Mouse (Mus musculus) adipocyte (in vitro differentiated cells): ENCODE measurements around the gene Gm28308.
A peak's percentile ranks its signal among the peaks of the same experiment; 100 is the strongest.

Source experiments
- DNase-seq: peaks from one replicate; pipeline ENCODE4 v3.0.0-alpha.2; 2016; ENCODE audit warnings: low spot score

Gm28308 gene

DNA sequence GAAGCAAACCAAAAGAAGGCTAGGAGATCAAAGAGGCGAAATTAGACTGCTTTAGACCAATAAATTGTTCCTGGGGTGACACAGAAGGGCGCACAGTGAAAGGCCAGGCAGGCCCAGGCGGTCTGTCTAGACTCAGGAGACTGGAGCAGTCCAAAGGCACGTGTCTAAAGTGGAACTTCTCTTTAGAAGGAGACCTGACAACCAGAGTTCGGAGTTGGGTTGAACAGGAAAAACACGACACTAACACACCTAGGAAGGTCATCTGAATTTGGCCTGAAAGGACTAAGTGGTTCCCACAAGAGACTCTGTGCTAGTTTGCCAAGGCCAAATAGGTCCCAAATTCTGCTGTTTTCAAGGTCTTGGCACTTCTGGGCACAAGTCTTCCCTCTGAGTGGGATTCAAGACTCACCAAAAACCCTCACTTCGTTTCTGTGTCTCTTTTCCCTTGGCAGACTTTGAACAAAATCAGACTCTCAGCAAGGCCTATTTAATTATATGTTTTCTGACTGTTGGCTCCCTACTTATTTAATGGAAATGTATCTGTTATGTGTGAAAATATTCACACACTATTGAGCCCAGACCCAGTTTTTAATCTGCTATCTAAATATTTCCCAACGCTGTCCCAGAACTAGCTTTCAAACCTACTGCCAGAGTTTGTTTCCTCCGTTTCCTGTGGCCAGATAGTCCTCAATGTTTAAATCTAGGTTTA, 6.2 kb upstream of the Gm28308 start:
- DNase-seq = no peak

DNA sequence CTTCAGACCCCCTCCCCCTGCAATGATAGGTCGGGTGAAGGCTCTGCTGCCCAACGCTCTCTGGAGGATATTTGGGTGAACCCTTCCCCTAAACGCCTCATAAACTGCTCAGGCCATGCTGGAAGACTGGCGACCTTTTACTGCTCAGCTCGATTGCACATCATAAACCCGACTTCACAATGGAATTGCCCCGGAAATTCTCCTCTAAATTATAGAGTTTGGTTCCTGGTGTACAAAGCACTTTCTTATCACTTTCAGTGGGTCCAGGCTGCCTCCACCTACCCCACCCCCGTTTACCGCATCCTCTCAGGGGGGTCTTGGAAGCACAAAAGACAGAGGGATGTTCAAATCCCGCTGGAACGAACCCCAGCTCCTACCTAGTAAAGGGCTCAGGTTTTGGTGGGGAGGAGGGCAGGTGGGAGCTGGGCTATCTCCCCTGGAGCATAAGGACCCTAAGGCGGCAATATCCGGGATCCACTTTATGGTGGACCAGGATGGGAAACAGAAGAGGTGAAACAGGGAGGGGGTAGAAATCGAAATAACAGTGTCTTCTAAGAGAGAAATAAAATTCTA, 5.6 kb upstream of the Gm28308 start:
- no peak for DNase-seq

DNA sequence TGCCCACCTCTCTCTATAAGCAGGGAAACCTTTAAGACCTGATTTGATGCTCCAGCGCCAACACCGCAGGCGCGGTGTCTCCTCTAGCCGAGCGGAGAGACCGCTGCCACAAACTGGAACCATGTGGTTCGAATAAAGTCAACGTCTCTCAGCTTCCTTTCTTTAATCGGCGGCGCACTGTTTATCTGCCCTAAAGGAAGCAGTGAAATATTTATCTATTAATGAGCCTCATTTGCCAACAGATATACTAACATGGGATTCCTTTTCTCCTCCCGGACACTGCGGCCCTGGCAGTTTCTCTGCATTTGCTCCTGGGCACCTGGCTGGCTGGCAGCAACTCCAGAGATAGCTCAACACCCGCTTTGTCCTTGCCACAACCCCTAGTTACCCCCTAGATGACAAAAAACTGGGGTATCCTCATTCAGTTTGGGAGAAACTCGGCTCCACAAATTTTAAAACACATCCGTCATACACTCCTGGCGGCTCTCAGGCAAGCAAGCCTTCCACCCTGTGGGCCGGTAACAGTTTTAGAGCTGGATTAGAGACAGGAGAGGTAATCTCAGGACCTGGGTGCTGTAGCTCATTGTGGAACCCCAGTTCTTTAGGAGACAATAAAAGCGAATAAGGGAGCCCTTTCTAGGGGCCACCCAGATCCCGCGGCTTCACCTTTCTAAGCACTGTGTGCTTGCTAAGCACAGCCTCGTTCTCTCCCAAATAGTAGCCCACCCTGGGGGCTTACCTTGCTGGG, 4.9 kb upstream of the Gm28308 start:
- no peak for DNase-seq

DNA sequence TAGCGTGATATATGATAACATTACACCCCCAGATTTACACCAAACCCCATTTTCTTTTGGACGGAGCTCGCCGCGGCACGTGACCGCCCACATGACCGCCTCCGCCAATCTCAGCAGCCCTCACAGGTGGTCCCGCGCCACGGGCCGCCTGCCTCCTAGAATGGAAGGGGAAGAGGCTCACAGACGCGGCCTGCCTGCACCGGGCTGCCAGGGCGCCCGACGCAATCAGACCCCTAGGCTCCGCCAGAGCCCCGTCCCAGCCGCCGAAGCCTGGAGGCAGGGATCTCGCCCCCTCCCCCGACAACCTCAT, 4.3 kb upstream of the Gm28308 start:
- DNase-seq = peak; percentile 78

DNA sequence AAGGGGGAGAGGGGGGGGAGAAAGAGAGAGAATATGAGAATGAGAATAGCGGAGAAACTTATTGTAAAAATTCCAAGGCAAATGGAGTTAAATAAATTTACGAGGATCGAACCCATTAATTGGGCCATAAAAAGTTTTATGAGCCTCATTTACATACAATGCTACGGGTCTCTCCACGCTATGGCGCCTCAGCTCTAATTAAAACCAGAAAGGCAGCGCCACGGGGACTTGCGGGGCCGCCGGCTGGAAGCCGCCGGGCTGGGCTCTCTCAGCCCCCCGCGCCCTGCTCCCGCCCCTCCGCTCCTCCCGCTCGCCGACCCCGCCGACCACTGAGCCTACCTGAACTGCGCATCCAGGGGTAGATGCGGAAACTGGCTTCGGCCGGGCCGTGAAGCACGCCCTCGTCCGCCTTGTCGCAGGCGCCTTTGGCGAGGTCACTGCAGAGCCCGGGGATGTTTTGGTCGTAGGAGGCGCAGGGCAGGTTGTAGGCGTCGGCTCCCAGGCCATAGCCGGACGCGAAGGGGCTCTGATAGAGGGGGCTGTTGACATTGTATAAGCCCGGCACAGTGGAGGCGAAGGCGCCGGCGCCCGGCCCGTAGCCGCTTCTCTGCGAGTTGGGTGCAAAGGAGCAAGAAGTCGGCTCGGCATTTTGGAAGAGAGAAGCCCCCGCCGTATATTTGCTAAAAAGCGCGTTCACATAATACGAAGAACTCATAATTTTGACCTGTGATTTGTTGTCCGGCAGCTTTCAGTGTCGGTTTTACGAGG, 3.7 kb upstream of the Gm28308 start:
- no peak for DNase-seq

DNA sequence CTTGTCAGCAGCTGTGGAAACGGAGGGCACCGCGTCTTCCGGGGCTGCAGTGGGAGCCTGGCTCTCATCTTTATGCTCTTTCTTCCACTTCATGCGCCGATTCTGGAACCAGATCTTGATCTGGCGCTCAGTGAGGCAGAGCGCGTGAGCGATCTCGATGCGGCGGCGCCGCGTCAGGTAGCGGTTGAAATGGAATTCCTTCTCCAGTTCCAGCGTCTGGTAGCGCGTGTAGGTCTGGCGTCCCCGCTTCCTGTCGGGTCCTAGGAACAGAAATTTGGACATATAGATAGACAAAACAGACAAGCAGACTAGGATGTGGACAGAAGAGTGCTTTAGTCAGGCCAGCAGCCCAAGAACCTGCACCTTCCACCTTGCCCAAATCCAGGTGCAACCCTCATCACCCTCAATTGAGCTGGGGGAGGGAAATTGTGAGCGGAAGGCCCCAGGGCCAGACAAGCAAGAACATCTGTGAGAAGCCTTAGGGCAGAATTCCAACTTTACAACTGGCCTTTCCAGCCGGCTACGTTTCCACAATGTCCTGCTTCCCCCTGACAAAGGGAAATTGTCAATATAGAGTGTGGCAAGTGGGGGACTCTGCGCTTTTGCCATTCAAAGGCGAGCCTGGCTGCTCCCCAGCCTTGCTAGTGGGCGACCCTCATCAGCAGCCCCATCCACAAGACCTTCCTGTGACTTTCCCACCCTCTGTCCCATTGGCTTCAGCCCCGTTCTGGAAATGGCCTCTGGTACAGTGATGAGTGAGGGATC, 2.8 kb upstream of the Gm28308 start:
- DNase-seq = no peak

DNA sequence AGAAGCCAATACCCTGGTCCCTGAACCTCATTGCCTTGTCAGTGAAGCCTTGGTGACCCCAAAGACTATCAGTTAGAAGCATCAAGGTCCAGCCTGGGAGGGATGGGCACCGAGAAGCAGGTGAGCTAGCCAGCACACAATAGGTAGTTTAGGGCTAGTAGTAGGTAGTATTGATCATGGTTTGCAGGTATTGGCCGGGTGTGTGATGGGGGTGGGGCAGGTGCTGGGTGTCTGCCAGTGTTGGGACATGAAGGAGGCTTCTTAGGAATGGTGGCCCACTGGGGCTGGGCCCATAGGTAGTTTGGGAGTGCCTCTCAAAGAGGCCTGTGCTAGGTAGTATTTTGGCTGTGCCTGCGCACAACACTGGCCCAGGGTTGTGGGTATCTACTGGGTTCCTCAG, 1.9 kb upstream of the Gm28308 start:
- no peak for DNase-seq

DNA sequence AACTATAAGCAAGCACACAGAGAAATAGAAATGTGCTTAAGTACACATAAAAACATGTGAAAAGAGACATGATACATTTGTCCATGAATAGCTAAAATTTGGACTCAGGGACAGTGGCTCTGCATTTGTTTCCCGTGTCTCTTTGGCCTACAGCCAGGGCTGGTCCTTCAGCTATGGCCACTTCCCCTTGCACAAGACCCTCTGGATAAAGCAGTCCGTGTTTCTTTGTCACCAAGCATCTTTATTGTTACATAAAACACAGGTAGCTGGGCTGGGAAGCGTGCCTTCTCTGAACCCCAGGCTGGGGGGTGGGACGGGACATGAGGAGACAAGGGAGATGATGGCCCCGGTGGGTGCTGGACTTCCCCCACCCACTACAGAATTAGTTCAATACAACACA, 1.1 kb upstream of the Gm28308 start:
- DNase-seq = peak; percentile 40

DNA sequence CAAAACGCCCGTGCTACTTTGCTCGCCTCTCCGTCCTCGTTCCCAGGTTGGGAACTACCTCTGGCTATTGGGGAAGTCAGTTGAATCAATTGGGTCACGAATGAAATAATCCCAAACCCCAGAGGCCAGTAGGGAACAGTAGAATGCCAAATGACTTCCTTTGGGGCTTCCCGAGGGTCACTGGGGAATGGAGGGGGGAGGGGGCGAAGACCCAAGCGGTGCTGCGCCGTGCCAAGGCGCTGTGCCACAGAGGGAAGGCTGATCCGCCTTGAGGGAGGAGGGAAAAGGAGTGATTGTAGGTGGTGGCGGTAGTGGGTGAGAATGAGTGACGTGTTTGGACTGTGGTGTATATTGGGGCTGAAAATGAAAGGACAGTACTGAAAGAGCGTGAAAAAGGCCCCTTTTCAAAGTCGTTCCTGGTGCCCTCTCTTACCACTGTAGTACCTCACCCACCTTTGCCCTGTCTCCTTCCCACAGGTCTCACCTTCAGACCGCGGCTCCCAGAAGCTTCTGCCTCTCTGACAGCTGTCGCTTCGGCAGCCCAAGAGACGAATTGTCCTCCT, 502 bp downstream of the Gm28308 start:
- peak; percentile 87 for DNase-seq

DNA sequence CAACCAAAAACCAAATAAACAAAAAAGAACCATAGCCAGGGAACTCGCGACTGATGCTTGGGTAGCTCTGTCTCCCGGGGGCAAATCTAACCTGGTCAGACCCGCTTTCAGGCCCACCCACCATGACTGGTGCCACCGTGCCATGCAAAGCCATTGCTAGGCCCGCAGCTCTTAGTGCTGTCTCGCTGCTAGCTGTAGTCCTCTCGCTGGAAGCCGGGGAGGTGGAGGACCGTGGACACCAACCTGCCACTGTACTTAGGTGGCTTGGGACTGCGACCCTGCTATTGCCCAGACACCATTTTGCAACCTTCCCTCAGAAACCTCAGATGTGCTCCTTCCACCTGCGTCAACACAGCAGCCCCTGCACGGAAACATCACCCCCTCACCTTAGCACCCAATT, 1.2 kb downstream of the Gm28308 start:
- peak; percentile 52 for DNase-seq

DNA sequence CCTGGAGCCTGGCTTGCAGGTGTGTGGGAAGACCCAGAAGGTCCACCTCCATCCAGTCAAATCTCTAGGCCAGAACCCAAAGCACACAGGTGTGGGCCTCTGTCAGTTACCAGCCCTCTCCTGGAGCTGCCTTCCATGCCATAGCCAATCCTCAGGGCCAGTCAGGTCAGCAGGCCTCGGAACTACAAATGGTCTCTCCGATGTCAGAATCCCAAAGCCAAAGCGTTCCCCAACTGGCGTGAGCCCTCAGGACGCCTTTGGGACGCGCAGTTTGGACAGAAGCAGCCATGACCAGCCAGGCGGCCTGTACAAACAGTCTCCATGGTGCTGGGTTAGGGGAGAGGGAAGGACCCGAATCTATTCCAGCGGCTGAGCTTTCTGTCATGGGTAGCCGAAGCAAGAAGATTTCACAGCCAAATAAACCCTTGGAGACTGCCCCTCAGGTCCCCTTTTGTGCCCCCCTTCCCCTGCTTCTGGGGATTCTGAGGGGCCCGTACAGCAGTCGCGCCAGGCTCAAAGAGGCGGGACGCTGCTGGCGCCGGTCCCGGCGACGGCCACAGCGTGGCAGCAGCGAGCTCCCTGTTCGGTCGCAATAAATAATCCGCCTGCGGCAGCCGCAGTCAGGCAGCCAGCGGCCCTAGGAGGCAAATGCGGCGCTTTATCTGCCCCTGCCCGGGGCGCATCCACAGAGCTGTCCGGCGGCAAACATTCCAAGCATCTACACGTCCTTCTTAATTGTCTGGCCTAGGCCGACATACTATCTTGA, 1.8 kb downstream of the Gm28308 start:
- peak; percentile 91 for DNase-seq

DNA sequence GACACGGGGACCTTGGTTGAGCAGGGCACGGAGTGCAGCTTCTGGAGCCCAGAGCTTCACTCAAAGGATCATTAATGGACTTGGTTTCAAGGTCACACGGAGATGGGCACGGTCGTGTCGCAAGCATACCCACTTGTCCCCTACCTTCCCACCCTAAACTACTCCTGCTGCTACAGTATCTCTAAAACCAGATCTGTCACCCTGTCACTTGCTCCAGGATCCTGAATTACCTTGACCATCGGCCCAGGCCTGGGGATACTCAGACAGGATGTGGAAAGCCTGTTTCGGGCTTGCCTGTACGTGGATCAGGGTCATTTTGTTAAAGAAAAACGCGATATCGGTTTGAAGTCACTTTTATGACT, 3.5 kb downstream of the Gm28308 start:
- no peak for DNase-seq

DNA sequence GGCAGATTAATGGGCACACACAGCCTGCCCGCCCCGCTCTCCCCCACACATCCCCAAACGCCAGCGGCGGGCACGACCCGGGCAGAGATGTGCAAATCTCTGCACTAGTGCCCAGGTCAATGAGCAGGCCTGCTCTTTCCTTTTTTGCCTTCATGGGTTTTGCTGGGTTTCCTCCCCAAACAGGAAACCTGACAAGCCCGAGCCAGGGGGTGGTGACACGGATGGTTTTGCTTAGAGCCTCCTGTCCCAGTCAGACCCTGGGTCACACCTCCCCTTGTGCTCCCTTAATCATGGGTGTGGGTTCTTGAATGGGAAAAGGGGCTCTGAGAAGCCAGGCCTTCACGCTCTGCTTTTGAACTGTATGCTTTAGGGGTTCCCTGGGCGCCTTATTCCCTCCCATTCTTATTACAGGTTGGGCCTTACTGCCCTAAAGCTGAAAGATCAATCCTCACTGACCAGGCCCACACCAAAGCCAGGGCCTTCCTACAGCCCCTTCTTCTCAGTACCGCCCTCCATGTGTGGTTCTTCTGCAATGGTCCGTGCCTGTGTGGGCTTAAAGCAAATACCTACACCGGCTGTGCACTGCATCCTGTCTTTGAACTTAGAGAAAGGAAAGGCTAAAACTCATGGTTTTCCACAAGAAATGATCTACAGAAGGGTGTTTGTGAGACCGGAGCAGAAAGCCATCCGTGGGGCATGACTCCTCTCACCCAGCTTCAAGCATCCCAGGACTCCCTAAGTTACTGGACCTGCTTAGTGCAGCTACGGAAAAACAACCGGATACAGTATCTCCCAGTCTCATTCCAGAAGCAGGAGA, 4.1 kb downstream of the Gm28308 start:
- DNase-seq = no peak

DNA sequence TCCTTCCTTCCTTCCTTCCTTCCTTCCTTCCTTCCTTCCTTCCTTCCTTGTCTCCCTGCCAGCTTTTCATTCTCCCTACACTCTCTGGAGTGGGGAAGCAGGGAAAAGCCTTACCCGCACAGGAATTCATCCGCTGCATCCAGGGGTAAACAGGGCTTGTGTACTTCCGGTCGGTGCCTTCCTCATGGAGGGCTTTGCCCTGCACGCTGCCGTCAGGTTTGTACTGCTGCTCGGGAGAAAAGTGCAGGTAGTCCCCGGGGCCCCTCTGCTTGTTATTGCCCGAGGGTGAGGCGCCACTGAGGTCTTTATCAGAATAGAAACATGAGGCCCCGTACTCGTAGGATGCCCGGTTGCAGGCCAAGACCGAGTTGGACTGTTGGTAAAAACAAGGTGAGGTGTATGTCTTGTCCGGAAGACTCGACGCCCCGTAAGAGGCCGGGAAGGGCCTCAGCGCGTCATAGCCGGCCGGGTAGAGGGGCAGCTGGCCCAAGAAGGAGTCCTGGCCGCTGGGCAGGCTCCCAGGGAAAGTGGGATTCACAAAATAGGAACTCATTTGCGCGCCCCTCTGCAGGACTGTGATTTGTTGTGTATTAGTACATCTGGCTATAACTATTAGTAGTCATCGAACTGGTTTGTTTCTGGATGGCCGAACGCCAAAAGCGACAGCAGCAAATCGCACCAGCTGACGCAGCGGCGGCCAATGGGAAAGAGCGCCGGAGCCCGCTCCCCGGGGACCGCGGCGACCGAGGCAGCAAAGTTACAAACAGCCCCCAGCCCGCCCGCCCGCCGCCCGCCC, 4.9 kb downstream of the Gm28308 start, which contains the start of gene Hoxa6:
Gene Hoxa6 (minus strand): TSS at position 651 of the 796 bp plus-strand sequence.
- no peak for DNase-seq

DNA sequence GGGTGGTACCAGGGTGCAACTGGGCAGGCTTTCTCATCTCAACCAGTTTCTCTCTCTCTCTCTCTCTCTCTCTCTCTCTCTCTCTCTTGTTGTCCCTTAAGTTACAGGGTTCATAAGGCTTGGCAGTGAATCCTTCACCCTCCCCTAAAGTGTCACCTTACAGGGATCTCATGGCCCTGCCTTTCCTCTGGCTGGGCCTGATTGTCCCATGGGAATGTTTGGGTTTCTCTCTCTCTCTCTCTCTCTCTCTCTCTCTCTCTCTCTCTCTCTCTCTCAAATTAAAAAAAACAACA, 5.5 kb downstream of the Gm28308 start:
- DNase-seq = no peak

DNA sequence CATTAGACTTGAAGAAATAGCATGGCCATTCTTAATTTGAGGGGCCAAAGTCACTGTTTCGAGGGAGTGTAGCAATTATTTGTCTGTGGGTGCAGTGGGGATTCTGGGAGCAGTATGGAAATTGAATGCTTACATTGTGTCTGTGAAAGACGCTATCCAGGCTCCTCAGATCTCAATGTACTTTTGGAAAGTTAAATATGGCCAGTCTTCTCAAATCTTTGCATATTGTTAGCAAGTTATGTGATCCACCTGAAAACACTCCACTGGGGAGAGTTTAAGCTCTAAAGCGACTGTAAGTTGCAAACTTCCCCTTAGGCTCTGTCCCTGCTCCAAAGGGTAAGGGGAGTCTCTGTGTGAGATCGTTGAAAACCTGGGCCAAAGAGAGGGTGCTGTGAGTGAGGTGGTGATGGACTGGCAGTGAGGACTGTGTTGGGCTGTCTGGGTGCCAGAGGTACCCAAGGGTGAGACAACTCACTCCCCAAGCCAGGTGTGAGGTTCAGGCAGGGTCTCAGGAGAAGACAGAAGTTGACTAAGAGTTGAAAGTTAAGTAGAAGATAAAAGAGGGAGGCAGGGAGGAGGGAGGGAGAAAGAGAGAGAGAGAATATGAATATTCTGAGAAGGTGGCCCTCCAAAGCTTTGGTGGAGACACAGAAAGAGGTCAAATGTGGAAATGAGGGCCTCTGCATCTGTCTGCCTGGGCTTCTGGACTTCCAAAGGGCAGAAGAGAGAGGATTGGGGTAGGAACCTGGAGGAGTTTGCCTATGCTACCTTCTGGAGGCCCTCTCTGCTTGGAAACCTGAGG, 6.1 kb downstream of the Gm28308 start:
- no peak for DNase-seq

DNA sequence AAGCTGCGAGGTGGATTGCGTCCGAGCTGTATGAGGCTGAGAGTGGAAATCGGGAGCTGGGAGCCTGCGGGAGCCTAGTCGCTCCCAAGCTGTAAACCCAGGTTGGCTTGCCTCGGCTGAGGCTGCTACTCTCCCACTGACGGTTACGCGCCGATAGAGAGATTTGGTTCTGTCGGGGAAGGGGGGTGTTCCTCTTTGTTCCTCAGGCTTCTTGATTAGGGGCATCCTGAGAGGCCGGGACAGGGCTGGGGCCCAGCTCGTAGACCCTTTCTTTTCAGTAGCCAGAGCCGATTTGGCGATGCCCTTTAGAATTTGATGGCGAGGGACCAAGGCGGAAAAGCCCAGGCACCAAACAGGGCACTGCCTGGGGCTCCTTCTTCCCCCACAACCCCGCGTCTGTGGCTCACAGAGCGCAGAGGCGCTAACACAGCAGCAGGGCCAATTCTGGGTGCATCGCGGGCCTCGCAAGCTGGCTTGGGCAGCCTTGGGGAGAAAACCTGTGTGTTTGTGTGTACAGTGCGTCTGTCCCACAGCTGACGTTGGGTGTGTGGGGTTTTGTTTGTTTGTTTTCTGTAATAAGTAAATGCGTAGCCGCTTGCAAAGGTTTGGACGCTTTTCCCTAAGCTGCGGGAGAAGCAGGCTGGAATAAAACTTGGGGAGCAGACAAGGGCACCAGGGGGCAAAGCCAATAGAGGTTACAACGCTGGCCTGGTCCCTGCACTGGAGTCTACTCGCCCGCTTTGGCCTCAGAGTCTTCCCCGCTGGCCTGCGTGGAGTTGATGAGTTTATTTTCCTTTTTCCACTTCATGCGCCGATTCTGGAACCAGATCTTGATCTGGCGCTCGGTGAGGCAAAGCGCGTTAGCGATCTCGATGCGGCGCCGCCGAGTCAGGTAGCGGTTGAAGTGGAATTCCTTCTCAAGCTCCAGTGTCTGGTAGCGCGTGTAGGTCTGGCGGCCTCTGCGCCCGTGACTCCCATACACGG, 7.2 kb downstream of the Gm28308 start:
- DNase-seq = no peak
